ENCODE assay signal across 9 mouse cellular contexts in the genomic region with DNA sequence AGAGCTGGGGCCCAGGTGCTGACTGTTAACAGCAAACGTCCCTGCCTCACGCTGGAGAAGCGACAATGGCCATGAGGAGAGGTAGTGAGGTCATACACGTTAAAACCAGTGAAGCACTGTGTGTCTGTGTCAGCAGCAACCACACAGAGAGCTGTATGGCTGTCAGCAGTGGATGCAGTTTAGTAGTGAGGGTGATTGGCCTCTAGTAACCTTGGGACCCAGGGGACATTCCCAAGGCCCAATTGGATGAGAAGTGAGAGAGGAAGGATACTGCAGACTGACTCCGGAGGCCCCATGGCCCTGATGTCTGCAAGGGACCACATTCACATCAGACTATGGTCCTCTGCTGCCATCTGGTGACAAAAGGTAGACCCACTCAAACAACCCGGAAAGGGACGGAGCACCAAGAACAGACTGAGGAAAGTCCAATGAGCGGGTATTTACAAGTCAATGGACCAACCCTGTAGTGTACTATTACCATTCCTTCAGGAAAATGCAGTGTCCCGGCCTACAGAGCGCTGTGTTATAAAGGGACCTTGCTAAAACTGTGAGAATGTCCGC. TPM values are rescaled to one million over a fixed set of nuclear protein-coding genes. Genes with fewer than 3 reads are reported as not detected.
A peak's percentile ranks its signal among the peaks of the same experiment; 100 is the strongest.
DNase-seq lines count a peak whose midpoint lies in the region; ATAC-seq lines count a peak whose summit lies in the region.
"Had no signal": no experiment of that assay in that cellular context is flagged by ENCODE, and none has a peak within 500 bp of the region (broad histone marks: within the 10 kb centered on the region; RNA-seq: fewer than 3 reads in every experiment).

No protein-coding gene starts in this region.

- ATAC-seq in hindbrain, embryonic 12.5 days (ENCODE audit: low FRiP score), result peak; percentile 75
- peak; percentile 84 for ATAC-seq in megakaryocyte-erythroid progenitor cell, adult 5-6 weeks (replicated peaks; ENCODE audit: low FRiP score, low TSS enrichment, poor library complexity, severe bottlenecking)
- peak; percentile 42; the same call in 1 of the 2 replicates for ATAC-seq in stomach, embryonic 14.5 days (ENCODE audit: insufficient number of reproducible peaks, insufficient read depth, low FRiP score, low read depth)

- no peak overlapping the region for H3K27ac ChIP-seq in hindbrain, embryonic 12.5 days
- H3K27ac ChIP-seq in stomach, embryonic 14.5 days (ENCODE audit: low read length), result no peak overlapping the region

- no peak overlapping the region for H3K4me3 ChIP-seq in hindbrain, embryonic 12.5 days
- H3K4me3 ChIP-seq in stomach, embryonic 14.5 days (ENCODE audit: low read depth, low read length), result no peak overlapping the region
- H3K4me3 ChIP-seq: erythroblast, embryonic 14.5 days had no signal

- H3K27me3 ChIP-seq in hindbrain, embryonic 12.5 days, result no peaks in the 10 kb centered on the region
- no peaks in the 10 kb centered on the region for H3K27me3 ChIP-seq in stomach, embryonic 14.5 days (ENCODE audit: control insufficient read depth, insufficient read depth, low read length)

- no peak overlapping the region for H3K4me2 ChIP-seq in hindbrain, embryonic 12.5 days (replicated peaks)
- H3K4me2 ChIP-seq in stomach, embryonic 14.5 days (replicated peaks; ENCODE audit: low read depth, low read length), result no peak overlapping the region

- DNase-seq in thymus, postnatal 25 days, result peak; percentile 14
- no peak for DNase-seq in thymus, postnatal 36 days
- peak; percentile 65 for DNase-seq in embryo, embryonic 10 days (ENCODE audit: low spot score)
- DNase-seq in layer of hippocampus, adult 9-11 months, result peak; percentile 52
- no peak for DNase-seq in testis, postnatal 14 days (ENCODE audit: low spot score)

- no peaks in the 10 kb centered on the region for H3K9me3 ChIP-seq in hindbrain, embryonic 12.5 days (replicated peaks)
- H3K9me3 ChIP-seq in stomach, embryonic 14.5 days (ENCODE audit: control insufficient read depth, low read depth, low read length), result no peaks in the 10 kb centered on the region

- 77% methylated on average over 11 of the region's 11 CpGs for WGBS in hindbrain, embryonic 12.5 days
- WGBS in stomach, embryonic 14.5 days, result 71% methylated on average over 11 of the region's 11 CpGs

- peaks cover 62% of the 10 kb centered on the region for H3K36me3 ChIP-seq in hindbrain, embryonic 12.5 days
- peaks cover 52% of the 10 kb centered on the region for H3K36me3 ChIP-seq in stomach, embryonic 14.5 days (ENCODE audit: control insufficient read depth, insufficient read depth, low read length)

- H3K9ac ChIP-seq in hindbrain, embryonic 12.5 days, result no peak overlapping the region
- H3K9ac ChIP-seq in stomach, embryonic 14.5 days (replicated peaks; ENCODE audit: low read depth, low read length), result no peak overlapping the region

- H3K4me1 ChIP-seq in hindbrain, embryonic 12.5 days, result no peaks in the 10 kb centered on the region
- no peaks in the 10 kb centered on the region for H3K4me1 ChIP-seq in stomach, embryonic 14.5 days (ENCODE audit: control insufficient read depth, insufficient read depth, low read length)

RNA-seq across cellular contexts. Expression of gene Xpnpep1, which starts 47.1 kb away (rescaled TPM):
- 159 and 166 TPM in 2 replicates for polyA plus RNA-seq in hindbrain, embryonic 12.5 days (2016; fragmentation: Nextera tagmentation; extraction: Ambion mirVana)
- total RNA-seq in megakaryocyte-erythroid progenitor cell, adult 5-6 weeks (2014; fragmentation: Nextera tagmentation), result 103 and 128 TPM in 2 replicates
- total RNA-seq in megakaryocyte-erythroid progenitor cell, adult 5-6 weeks (2017), result 73.6 and 186 TPM in 2 replicates
- polyA plus RNA-seq in stomach, embryonic 14.5 days (2014; fragmentation: Nextera tagmentation; extraction: Ambion mirVana), result 157 TPM in 2 replicates

Comparison
In these comparisons a context has a peak if more than half of its experiments do, and no peak if none do; other contexts are left out.
1. DNase-seq: peak in thymus, postnatal 25 days (single experiment), embryo, embryonic 10 days (single experiment) and layer of hippocampus, adult 9-11 months (single experiment); none in thymus, postnatal 36 days (0 of 2) and testis, postnatal 14 days (single experiment).
2. Peak in every context shown above with its lines, with median percentiles within 50 percentile points of each other: ATAC-seq.